Mouse (Mus musculus): ENCODE measurements around the gene Cnr1.
A peak's percentile ranks its signal among the peaks of the same experiment; 100 is the strongest.

The Cnr1 gene

DNA sequence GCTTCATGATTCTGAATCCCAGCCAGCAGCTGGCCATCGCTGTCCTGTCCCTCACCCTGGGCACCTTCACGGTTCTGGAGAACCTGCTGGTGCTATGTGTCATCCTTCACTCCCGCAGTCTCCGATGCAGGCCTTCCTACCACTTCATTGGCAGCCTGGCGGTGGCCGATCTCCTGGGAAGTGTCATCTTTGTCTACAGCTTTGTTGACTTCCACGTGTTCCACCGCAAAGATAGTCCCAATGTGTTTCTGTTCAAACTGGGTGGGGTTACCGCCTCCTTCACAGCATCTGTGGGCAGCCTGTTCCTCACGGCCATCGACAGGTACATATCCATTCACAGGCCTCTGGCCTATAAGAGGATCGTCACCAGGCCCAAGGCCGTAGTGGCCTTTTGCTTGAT, 19.5 kb downstream of the Cnr1 start:
- DNase-seq: no peak

DNA sequence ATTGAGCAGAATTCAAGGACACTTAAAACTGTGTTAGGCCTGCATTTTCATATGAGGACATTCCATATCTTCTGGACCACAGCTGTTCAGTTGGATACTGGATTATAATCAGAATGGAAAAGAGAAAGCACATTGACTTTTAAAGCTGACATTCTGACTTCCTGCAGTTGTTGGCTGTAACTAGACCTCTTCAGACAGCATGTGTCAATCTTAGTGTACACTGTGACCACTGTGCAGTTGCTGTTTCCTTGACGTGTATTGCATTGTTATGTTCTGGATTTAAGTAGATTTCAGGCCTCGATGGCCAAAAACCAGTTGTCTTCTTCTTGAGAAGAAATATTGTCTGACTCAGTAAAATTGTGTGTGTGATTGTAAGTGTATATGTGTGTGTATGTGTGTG, 21.3 kb downstream of the Cnr1 start:
- no peak for DNase-seq

DNA sequence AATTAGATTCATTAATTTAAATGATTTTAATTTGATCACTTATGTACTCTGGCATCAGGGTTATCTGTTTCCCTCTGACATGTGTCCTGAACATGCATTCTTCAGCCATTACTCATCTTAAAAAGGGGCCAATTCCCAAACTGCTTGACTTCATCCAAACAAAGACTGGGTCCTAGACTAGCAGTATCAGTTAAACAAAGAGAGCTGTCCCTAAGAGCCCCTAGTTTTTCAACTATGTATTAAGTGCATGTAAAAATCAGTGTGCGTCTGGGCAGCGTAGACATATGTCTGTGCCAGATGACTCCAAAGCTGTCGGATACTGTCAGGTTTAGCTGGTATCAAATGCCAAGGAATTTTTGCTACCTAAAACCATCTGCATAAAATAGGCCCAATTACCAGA, 23.2 kb downstream of the Cnr1 start:
- no peak for DNase-seq

DNA sequence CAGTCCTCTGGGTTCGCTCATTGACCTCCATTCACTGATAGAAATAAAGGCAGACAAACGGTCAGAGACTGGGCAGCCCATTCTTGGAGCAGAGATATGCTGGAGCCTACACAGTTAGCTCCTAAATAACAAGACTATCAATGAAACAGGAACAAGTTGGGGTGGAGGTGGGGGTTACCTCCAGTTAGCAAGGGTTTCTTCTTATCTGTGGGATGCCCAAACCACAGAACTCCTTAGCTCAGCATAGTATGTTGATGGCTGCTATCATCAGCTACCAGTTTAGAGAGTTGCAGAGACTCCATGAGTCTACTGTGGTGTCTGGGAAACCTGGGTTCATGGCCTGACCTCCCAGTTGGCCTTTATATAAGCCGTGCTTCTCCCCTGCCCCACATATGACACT, 33.0 kb downstream of the Cnr1 start:
- no peak for DNase-seq

DNA sequence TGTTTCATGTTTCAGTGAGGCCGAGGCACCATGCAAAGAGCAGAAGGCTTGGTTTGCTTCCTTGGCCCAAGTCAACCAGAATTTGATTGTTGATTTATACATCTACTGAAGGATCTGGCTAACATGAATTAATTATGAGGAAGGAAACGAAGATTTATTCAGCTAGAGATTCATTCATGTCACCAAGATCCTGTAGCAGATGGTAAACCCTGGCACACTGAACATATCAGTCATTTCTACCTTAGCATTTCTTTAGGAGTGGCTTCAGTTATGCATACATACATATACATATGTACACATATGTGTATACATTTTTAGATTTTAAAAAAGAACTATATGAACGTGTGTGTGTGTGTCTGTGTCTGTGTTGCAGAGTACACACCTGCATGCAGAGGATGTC, 34.1 kb downstream of the Cnr1 start:
- DNase-seq: no peak

DNA sequence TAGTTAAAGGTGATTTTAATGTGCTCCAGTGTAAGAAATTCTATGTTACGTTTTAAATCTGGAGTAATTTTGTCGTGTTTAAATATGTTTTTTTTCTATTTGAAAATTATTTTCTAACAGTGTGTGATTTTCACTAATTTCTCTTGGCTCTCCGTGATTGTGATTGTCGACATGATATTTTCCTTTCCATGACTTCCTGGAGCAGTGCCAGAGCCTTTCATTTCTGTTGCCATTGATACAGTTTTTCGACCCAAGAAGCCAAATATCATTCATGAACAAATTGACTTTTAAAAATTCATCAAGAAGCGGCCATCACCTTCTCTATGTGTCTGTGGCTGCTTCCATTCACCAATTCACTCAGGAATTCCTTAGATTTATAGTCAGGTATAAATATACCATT, 35.4 kb downstream of the Cnr1 start:
- no peak for DNase-seq

DNA sequence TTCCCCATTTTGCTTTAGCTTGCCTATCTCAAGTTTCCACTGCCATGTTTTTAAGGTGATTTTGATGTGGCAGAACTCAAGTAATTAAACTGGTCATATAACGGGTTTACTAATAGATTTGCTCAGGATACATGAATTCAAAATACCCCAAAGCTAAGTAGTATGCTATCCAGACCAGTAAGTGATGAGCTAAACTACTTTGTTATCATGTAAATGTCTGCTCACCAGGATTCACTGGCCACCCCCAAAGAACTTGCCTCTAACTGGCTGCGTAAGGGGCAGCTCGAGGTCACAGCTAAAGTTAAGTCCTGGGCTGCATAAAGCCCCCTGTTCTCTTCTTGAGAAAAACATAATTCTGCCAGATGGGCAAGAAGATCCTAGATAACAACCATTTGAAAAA, 46.3 kb downstream of the Cnr1 start:
- no peak for DNase-seq

DNA sequence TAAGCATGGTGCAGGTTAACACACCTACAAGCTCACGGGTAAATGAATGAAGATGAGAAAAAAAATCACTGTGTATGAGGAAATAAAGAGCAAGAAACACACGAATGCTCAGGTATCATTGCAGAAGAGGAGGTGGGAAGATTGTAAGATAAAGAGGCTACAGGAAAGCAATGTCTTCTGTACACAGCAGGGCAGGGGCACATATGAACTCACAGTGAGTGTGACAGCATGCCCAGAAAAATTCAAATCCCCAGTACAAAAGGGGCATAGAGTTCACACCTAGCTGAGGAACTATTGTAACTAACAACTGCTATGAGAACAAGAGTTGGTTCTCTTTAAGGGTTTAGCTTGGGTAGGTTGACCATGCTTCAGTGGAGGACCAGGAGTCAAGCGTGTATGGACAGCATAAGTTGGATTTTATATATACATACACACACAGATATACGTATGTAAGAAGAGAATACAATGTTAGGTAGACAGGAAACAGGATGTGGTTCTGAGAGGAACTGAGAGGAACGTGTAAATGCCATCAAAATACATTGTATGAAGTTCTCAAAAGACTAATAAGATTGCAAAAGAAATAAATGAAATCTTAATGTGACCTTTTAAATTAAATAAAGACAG, 64.2 kb downstream of the Cnr1 start:
- DNase-seq: no peak

DNA sequence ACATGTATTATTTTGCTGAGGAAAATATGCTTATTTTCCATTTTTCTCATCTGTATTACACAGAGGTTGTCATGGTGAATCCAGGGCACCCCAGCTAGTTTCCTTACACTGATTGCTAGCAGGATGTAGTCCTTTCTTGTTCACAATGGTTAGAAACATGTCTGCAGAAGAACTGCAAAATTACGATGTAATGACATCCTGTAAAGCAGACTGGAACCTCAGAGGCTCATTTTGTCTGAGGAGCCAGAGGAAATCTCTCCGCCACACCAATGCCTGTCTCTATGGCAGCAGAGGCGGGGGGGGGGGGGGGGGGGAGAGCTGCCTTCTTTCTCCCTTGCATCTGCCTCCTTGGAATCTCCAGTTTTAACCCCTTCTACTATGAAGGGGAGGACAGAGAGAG, 68.3 kb downstream of the Cnr1 start:
- peak; percentile 5 for DNase-seq

DNA sequence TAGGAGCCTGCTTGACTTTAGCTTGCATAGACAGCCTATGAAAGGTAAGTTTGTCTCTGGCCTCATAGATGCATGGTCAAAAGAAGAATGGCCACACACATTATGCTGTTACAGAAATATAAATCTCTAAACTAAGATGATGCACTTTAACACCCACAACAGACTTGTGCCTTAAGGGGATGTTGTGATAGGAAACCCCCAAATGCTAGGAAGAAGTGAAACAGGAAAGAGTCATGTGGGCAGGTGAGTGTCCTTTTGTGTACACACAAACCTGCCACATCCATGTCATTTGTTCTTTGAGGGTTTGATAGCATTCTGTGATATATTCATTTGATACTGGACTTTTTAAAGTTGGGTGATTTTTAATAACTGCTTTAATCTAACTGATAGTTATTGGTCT, 72.0 kb downstream of the Cnr1 start:
- DNase-seq: no peak
